Comparison of ENCODE assay signal across 8 mouse cellular contexts in the genomic region with DNA sequence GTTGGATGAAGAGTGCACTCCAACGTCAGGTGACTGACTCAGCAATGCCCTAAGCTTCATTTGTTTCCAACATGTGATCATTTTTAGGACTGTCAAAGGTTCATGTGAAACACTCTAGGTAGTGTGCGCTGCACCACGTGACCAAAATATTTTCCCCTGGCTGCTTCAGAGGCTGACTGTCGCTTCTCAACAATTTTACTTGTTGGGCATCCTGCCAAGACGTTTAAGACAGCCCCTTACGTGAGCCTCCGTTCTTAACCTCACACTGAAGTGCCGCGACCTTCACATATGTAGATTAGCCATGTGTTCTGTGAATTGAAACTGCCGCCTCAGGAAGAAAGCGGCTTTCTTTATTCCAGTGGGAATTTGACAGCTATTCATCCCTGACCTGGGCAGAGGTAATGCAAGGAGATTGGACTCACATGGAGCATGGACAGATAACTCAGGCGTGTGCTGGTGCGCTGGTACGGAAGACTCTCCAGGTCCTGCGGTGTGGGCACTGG. TPM values are rescaled to one million over a fixed set of nuclear protein-coding genes. Genes with fewer than 3 reads are reported as not detected.
DNase-seq lines count a peak whose midpoint lies in the region; ATAC-seq and TF ChIP-seq lines count a peak whose summit lies in the region.

No protein-coding gene starts in this region.

- no peak for TF ChIP-seq CTCF in intestine, postnatal 0 days (IDR thresholded peaks at IDR 0.05; ENCODE audit: low read depth)

- H3K9ac ChIP-seq in forebrain, embryonic 16.5 days (replicated peaks; ENCODE audit: low read depth, low read length), result peak overlapping the region; percentile 7; the same call in 1 of the 2 replicates
- no peak overlapping the region for H3K9ac ChIP-seq in intestine, postnatal 0 days (ENCODE audit: low read depth, low read length)

- no peak overlapping the region for H3K27ac ChIP-seq in forebrain, embryonic 16.5 days (ENCODE audit: low read length)
- H3K27ac ChIP-seq in intestine, postnatal 0 days (ENCODE audit: low read depth, low read length), result no peak overlapping the region; the same call in 1 of the 2 replicates

- no peaks in the 10 kb centered on the region for H3K9me3 ChIP-seq in forebrain, embryonic 16.5 days (ENCODE audit: control insufficient read depth, low read length)
- H3K9me3 ChIP-seq in intestine, postnatal 0 days (ENCODE audit: control insufficient read depth), result no peaks in the 10 kb centered on the region

- peak overlapping the region; percentile 21 for H3K4me3 ChIP-seq in forebrain, embryonic 16.5 days (replicated peaks; ENCODE audit: low read length)
- H3K4me3 ChIP-seq in intestine, postnatal 0 days (ENCODE audit: low read depth, low read length), result peak overlapping the region; percentile 11; the same call in 1 of the 2 replicates

- peaks cover 65% of the 10 kb centered on the region for H3K4me1 ChIP-seq in forebrain, embryonic 16.5 days (replicated peaks; ENCODE audit: control insufficient read depth, insufficient read depth, low read length)
- H3K4me1 ChIP-seq in intestine, postnatal 0 days (replicated peaks; ENCODE audit: control insufficient read depth, insufficient read depth, low read length), result peaks cover 28% of the 10 kb centered on the region

- 4% methylated on average over 15 of the region's 15 CpGs for WGBS in forebrain, embryonic 16.5 days
- WGBS in intestine, postnatal 0 days, result 13% methylated on average over 15 of the region's 15 CpGs

- peak; percentile 38 to 72 for DNase-seq in heart, adult 18-20 months
- DNase-seq in heart, adult 8-10 months (ENCODE audit: low spot score), result no peak
- peak; percentile 81 for DNase-seq in lung, postnatal 36 days
- DNase-seq in splenic B cell, adult 2 months (ENCODE audit: low read depth, low spot score), result peak; percentile 96
- no peak for DNase-seq in testis, postnatal 14 days (ENCODE audit: low spot score)
- no peak for DNase-seq in urinary bladder, postnatal 10 days (ENCODE audit: low spot score)

- H3K36me3 ChIP-seq in forebrain, embryonic 16.5 days (ENCODE audit: control insufficient read depth, insufficient read depth), result no peaks in the 10 kb centered on the region
- H3K36me3 ChIP-seq in intestine, postnatal 0 days (ENCODE audit: control insufficient read depth, insufficient read depth), result no peaks in the 10 kb centered on the region
- no peaks in the 10 kb centered on the region for H3K36me3 ChIP-seq in splenic B cell, adult 2 months (ENCODE audit: control insufficient read depth, insufficient read depth, low read length, poor library complexity, severe bottlenecking)

- peak; percentile 79 for ATAC-seq in forebrain, embryonic 16.5 days
- peak; percentile 54 for ATAC-seq in intestine, postnatal 0 days

- peak overlapping the region; percentile 37 for H3K4me2 ChIP-seq in forebrain, embryonic 16.5 days (ENCODE audit: low read length)
- H3K4me2 ChIP-seq in intestine, postnatal 0 days (replicated peaks; ENCODE audit: low read depth), result peak overlapping the region; percentile 55

- H3K27me3 ChIP-seq in forebrain, embryonic 16.5 days (replicated peaks; ENCODE audit: control insufficient read depth, insufficient read depth, low read length), result no peaks in the 10 kb centered on the region
- H3K27me3 ChIP-seq in intestine, postnatal 0 days (replicated peaks; ENCODE audit: control insufficient read depth, insufficient read depth, low read length), result no peaks in the 10 kb centered on the region
- H3K27me3 ChIP-seq in splenic B cell, adult 2 months (ENCODE audit: control insufficient read depth, insufficient read depth, low read length, poor library complexity, severe bottlenecking), result no peaks in the 10 kb centered on the region

RNA-seq across cellular contexts. Expression of a gene that starts 13.1 kb away (rescaled TPM):
- 10 to 100 TPM; 23.5 to 27.7 TPM for total RNA-seq in heart, adult 18-20 months (2021)
- 10 to 100 TPM; 25.0 to 27.2 (median 26.2) TPM for total RNA-seq in heart, adult 8-10 months (2022)
- polyA plus RNA-seq in forebrain, embryonic 16.5 days (2015; fragmentation: Nextera tagmentation; extraction: Ambion mirVana), result 15.1 and 15.3 TPM in 2 replicates
- 4.8 and 4.9 TPM in 2 replicates for polyA plus RNA-seq in intestine, postnatal 0 days (2015; fragmentation: Nextera tagmentation; extraction: Ambion mirVana)

Comparison
In these comparisons a context has a peak if more than half of its experiments do, and no peak if none do; other contexts are left out.
1. DNase-seq: peak in heart, adult 18-20 months (2 of 2), lung, postnatal 36 days (single experiment) and splenic B cell, adult 2 months (single experiment); none in heart, adult 8-10 months (single experiment), testis, postnatal 14 days (single experiment) and urinary bladder, postnatal 10 days (single experiment).